Mouse (Mus musculus): ENCODE data around the gene Gm20831. TPM values are rescaled to one million over a fixed set of nuclear protein-coding genes. Genes with fewer than 3 reads are reported as not detected.
"Not testable (repeated sequence)": the region's sequence is repeated elsewhere in the genome, so short reads cannot be mapped to it uniquely, and the experiment has no call there.

Gene Gm20831
- polyA plus RNA-seq (2012; rRNA removed): not detected in 2 replicates

DNA sequence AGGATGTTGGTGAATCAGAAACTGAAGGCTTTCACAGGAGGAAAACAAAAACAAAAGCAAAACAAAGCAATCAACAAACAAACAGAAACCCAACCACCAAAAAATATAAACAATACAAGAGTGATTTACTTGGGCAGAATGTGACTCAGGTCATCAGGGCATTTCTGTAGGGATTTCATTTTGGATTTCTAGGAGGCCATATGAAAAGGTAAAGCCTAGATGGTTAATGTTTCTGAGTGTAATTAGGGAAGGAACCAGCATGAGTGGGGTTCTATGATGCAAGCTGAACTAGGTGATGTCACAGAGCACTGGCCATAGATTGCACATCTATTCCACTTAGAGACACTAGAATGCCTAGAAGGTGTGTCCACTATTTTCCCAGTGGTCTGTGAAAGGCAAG lies at the start of gene Gm20831, which contains the start of gene Gm20772:
Gene Gm20831 (plus strand): TSS at position 301 of the 400 bp plus-strand sequence.
Gene Gm20772 (plus strand): TSS at position 301 of the 400 bp plus-strand sequence.
- DNase-seq (ENCODE audit: low spot score): not testable (repeated sequence)

DNA sequence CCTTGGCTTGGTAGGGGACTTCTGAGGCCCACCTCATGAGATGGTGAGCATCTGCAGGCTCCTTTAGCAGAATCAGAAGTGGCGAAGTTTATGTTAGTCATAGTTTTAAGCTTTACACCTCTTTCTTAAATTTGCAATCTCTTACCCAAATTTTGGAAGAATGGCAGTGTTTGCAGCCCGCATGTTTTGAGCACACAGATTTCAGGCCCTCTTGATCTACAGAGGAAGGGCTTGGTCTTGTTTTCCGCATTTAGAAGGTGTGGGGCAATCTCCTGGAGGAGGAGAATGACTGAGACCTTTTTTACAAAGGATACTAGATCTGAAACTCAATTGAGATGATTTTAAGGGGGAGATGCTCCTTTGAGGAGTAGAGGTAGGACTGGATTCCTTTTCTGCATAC lies 28.4 kb upstream of the Gm20831 start, which contains the start of gene Gm21904:
Gene Gm21904 (minus strand): TSS at position 101 of the 400 bp plus-strand sequence.
- not testable (repeated sequence) for DNase-seq (ENCODE audit: low spot score)

GRCm38 (mm10) chrY:17937230-17937629 lies 62.7 kb downstream of the Gm20831 start, which contains the start of gene Srsy:
Srsy (minus strand) TSS chrY:17937330.
- not testable (repeated sequence) for DNase-seq (ENCODE audit: low spot score)

Other genes starting within 250 kb of the Gm20831 start
- gene Gm21904, start 28.5 kb upstream of the Gm20831 start, polyA plus RNA-seq (2012; rRNA removed): not detected in 2 replicates
- not detected in 2 replicates for gene Gm20772, start within 50 bp of the Gm20831 start, polyA plus RNA-seq (2012; rRNA removed)
- gene Srsy, start 62.6 kb downstream of the Gm20831 start, polyA plus RNA-seq (2012; rRNA removed): not detected in 2 replicates
- not detected in 2 replicates for gene Gm21764, start 187.1 kb downstream of the Gm20831 start, polyA plus RNA-seq (2012; rRNA removed)
- not detected in 2 replicates for gene Ssty1, start 214.4 kb downstream of the Gm20831 start, polyA plus RNA-seq (2012; rRNA removed)

Measured in urinary bladder, adult 2 months (tissue).